In genomic region chr7:65370787-65371616, GRCm38 (mm10) we compare ENCODE assay signal across 9 mouse cellular contexts.
DNase-seq lines count a peak whose midpoint lies in the region; ATAC-seq and TF ChIP-seq lines count a peak whose summit lies in the region.
"Had no signal": no experiment of that assay in that cellular context is flagged by ENCODE, and none has a peak within 500 bp of the region (broad histone marks: within the 10 kb centered on the region; RNA-seq: fewer than 3 reads in every experiment).

No protein-coding gene starts in this region.

- peak; percentile 79 for DNase-seq in adipocyte (ENCODE audit: low spot score)
- DNase-seq in embryo, embryonic 10 days (ENCODE audit: low spot score), result peak; percentile 82
- peak; percentile 84 to 86 for DNase-seq in gastrocnemius, adult 8-10 months (ENCODE audit: low spot score in 2 of 2)
- DNase-seq in hindbrain, postnatal 0 days (ENCODE audit: low spot score), result peak; percentile 91
- peak; percentile 84 to 87 for DNase-seq in left cerebral cortex, adult 8-10 months (ENCODE audit: low spot score in 2 of 2)
- DNase-seq in right cerebral cortex, postnatal 10 days (ENCODE audit: low spot score in 2 of 2), result peak; percentile 91 to 92
- DNase-seq in urinary bladder, postnatal 14 days (ENCODE audit: low spot score), result peak; percentile 93

- no peak for TF ChIP-seq CTCF in hindbrain, postnatal 0 days (IDR thresholded peaks at IDR 0.05; ENCODE audit: low read depth)

- H3K4me1 ChIP-seq in hindbrain, postnatal 0 days (ENCODE audit: insufficient read depth, low read length), result 0 out of 2 replicates have a peak, but pooled peaks cover 3% of the 10 kb centered on the region

- H3K9me3 ChIP-seq in hindbrain, postnatal 0 days (ENCODE audit: low read length), result no peaks in the 10 kb centered on the region

- WGBS in hindbrain, postnatal 0 days, result under 1% methylated on average over 91 of the region's 92 CpGs

- H3K27ac ChIP-seq in hindbrain, postnatal 0 days, result peak overlapping the region; percentile 86
- H3K27ac ChIP-seq: macrophage had no signal

- ATAC-seq in hindbrain, postnatal 0 days, result peak; percentile 95
- ATAC-seq in megakaryocyte, adult 5-6 weeks (ENCODE audit: poor library complexity, severe bottlenecking), result 0 out of 2 replicates have a peak, but pooled peaks have one; percentile 22

- H3K27me3 ChIP-seq in hindbrain, postnatal 0 days (ENCODE audit: insufficient read depth, low read length), result no peaks in the 10 kb centered on the region

- H3K9ac ChIP-seq in hindbrain, postnatal 0 days (replicated peaks; ENCODE audit: low read length), result peak overlapping the region; percentile 82

- H3K4me3 ChIP-seq in hindbrain, postnatal 0 days (ENCODE audit: low read length), result peak overlapping the region; percentile 91

- H3K36me3 ChIP-seq in hindbrain, postnatal 0 days (ENCODE audit: insufficient read depth, low read length), result no peaks in the 10 kb centered on the region

- H3K4me2 ChIP-seq in hindbrain, postnatal 0 days (ENCODE audit: low read depth, low read length), result peak overlapping the region; percentile 81

Comparison
In these comparisons a context has a peak if more than half of its experiments do, and no peak if none do; other contexts are left out.
1. Peak in every context shown above with its lines: DNase-seq, ATAC-seq, H3K4me3 ChIP-seq and H3K27ac ChIP-seq.